Comparison of ENCODE assay signal across 9 mouse cellular contexts in the genomic region with DNA sequence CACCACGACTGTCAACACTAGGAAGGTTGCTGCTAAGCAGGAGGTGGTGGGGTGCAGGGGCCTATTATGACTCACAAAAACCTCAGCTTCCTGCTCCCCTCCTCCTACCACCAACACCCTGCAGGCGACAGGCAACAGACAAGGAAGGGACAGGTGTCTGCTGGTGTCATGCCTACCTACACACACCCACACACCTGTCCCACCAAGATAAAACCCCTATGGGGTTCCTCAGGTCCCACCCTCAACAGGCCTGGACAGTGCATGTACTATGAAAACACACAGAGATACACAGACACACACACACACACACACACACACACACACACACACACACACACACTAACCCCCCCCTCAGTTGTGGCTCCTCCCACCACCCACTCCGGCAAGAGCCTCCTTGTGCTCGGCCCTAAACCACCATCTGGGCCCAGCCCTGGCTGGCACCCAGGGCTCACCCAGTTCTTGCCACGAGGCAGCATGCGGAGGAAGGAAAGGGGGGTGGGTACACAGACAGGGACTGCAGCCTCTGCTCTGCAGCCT. TPM values are rescaled to one million over a fixed set of nuclear protein-coding genes. Genes with fewer than 3 reads are reported as not detected.
DNase-seq lines count a peak whose midpoint lies in the region.
"Had no signal": no experiment of that assay in that cellular context is flagged by ENCODE, and none has a peak within 500 bp of the region (broad histone marks: within the 10 kb centered on the region; RNA-seq: fewer than 3 reads in every experiment).

No protein-coding gene starts in this region.

- peaks cover 45% of the 10 kb centered on the region for H3K4me1 ChIP-seq in heart, embryonic 10.5 days

- H3K9me3 ChIP-seq in heart, embryonic 10.5 days, result no peaks in the 10 kb centered on the region

- 74% methylated on average over 6 of the region's 6 CpGs for WGBS in heart, embryonic 10.5 days

- H3K27me3 ChIP-seq in heart, embryonic 10.5 days (ENCODE audit: insufficient read depth, poor library complexity, severe bottlenecking), result no peaks in the 10 kb centered on the region

- H3K4me3 ChIP-seq in heart, embryonic 10.5 days, result no peak overlapping the region

- H3K27ac ChIP-seq in heart, embryonic 10.5 days, result no peak overlapping the region

- peaks cover 28% of the 10 kb centered on the region for H3K36me3 ChIP-seq in heart, embryonic 10.5 days

- peak; percentile 93 for DNase-seq in heart, adult 11 months
- DNase-seq in heart, embryonic 10.5 days (ENCODE audit: low spot score), result no peak
- peak; percentile 69 to 79 for DNase-seq in CD8-positive naive resting alpha-beta T cell, adult 2 months (ENCODE audit: low read depth in 2 of 2, low spot score in 2 of 2)
- DNase-seq in fibroblast of lung, adult 2 months (ENCODE audit: low read depth), result peak; percentile 37
- peak; percentile 47 for DNase-seq in lung, postnatal 36 days
- DNase-seq in thymus, postnatal 0 days (ENCODE audit: low spot score), result peak; percentile 88
- no peak for DNase-seq in kidney, postnatal 10 days
- DNase-seq in kidney, postnatal 36 days, result no peak

RNA-seq across cellular contexts. Expression of a gene that starts 5.1 kb away (rescaled TPM):
- 53.3 and 57.2 TPM in 2 replicates for polyA plus RNA-seq in heart, embryonic 10.5 days (2016; fragmentation: Nextera tagmentation; extraction: Ambion mirVana)
- 50.2 and 68.3 TPM in 2 replicates for polyA plus RNA-seq in thymus, postnatal 0 days (2015; fragmentation: Nextera tagmentation; extraction: Ambion mirVana)

RNA-seq across cellular contexts. Expression of a gene that starts 12.5 kb away (rescaled TPM):
- polyA plus RNA-seq in heart, embryonic 10.5 days (2016; fragmentation: Nextera tagmentation; extraction: Ambion mirVana), result 0.39 and 0.65 TPM in 2 replicates
- polyA plus RNA-seq in thymus, postnatal 0 days (2015; fragmentation: Nextera tagmentation; extraction: Ambion mirVana), result 0.57 and 0.75 TPM in 2 replicates
- polyA plus RNA-seq: testis, adult 2 months had no signal

RNA-seq across cellular contexts. Expression of a gene that starts 24.2 kb away (rescaled TPM):
- not detected in 2 replicates for polyA plus RNA-seq in heart, embryonic 10.5 days (2016; fragmentation: Nextera tagmentation; extraction: Ambion mirVana)
- not detected in 2 replicates for polyA plus RNA-seq in thymus, postnatal 0 days (2015; fragmentation: Nextera tagmentation; extraction: Ambion mirVana)

RNA-seq across cellular contexts. Expression of a gene that starts 45.4 kb away (rescaled TPM):
- 51.5 and 55.2 TPM in 2 replicates for polyA plus RNA-seq in heart, embryonic 10.5 days (2016; fragmentation: Nextera tagmentation; extraction: Ambion mirVana)
- polyA plus RNA-seq in thymus, postnatal 0 days (2015; fragmentation: Nextera tagmentation; extraction: Ambion mirVana), result 40.5 and 42.9 TPM in 2 replicates

RNA-seq across cellular contexts. Expression of a gene that starts 45.5 kb away (rescaled TPM):
- polyA plus RNA-seq in heart, embryonic 10.5 days (2016; fragmentation: Nextera tagmentation; extraction: Ambion mirVana), result 137 and 150 TPM in 2 replicates
- 175 and 195 TPM in 2 replicates for polyA plus RNA-seq in thymus, postnatal 0 days (2015; fragmentation: Nextera tagmentation; extraction: Ambion mirVana)

Comparison
In these comparisons a context has a peak if more than half of its experiments do, and no peak if none do; other contexts are left out.
1. DNase-seq: peak in heart, adult 11 months (single experiment), CD8-positive naive resting alpha-beta T cell, adult 2 months (2 of 2), fibroblast of lung, adult 2 months (single experiment), lung, postnatal 36 days (single experiment) and thymus, postnatal 0 days (single experiment); none in heart, embryonic 10.5 days (single experiment), kidney, postnatal 10 days (single experiment) and kidney, postnatal 36 days (0 of 2).